Mouse (Mus musculus) ES-E14 (cell line): Measurements from ENCODE around the gene Gpx7. TPM values are rescaled to one million over a fixed set of nuclear protein-coding genes. Genes with fewer than 3 reads are reported as not detected.
A peak's percentile ranks its signal among the peaks of the same experiment; 100 is the strongest.

ENCODE experiments used
- DNase-seq: peaks from one replicate; pipeline ENCODE4 v3.0.0-alpha.2; 2013; ENCODE audit warnings: low read depth, low spot score
- H3K27ac ChIP-seq: 2 replicates; pipeline ENCODE4 v1.5.1; 2012; ENCODE audit warnings: low read depth, mild to moderate bottlenecking, low read length, moderate library complexity, mixed read lengths; ENCODE audit not compliant: poor library complexity, insufficient read depth, severe bottlenecking
- H3K36me3 ChIP-seq: 2 replicates; pipeline ENCODE4 v1.6.1; 2012; ENCODE audit warnings: mild to moderate bottlenecking, low read length, moderate library complexity, mixed read lengths; ENCODE audit not compliant: control insufficient read depth, poor library complexity, insufficient read depth, severe bottlenecking
- H3K4me1 ChIP-seq, 2 experiments: fragments of 150-350 bp in 1 of 2; sonication (generic) in 1 of 2; 2 replicates each; pipeline ENCODE4 v1.6.1; 2012; ENCODE audit warnings: low read length in 2 of 2, mild to moderate bottlenecking in 1 of 2, mixed read lengths in 1 of 2; ENCODE audit not compliant: control insufficient read depth in 2 of 2, insufficient read depth in 2 of 2, poor library complexity in 1 of 2
- H3K4me3 ChIP-seq, 2 experiments: fragments of 150-350 bp in 1 of 2; sonication (generic) in 1 of 2; 2 replicates each; pipeline ENCODE4 v1.5.1; 2012; ENCODE audit warnings: low read length in 2 of 2, low read depth in 1 of 2, mild to moderate bottlenecking in 1 of 2, mixed read lengths in 1 of 2; ENCODE audit not compliant: insufficient read depth in 1 of 2, poor library complexity in 1 of 2, severe bottlenecking in 1 of 2
- H3K9ac ChIP-seq: 2 replicates; pipeline ENCODE4 v1.6.1; 2012; ENCODE audit warnings: low read depth, mild to moderate bottlenecking, low read length, mixed read lengths; ENCODE audit not compliant: poor library complexity, insufficient read depth, severe bottlenecking
- H3K9me3 ChIP-seq: fragments of 150-350 bp; sonication (generic); 2 replicates; pipeline ENCODE4 v1.6.1; 2012; ENCODE audit warnings: low read depth, mild to moderate bottlenecking, low read length; ENCODE audit not compliant: control insufficient read depth, insufficient read depth
- CHD2 ChIP-seq: IDR thresholded peaks from 2 replicates; pipeline ENCODE4 v1.6.1; 2014; ENCODE audit warnings: mild to moderate bottlenecking, low read depth, low read length, inconsistent platforms
- HCFC1 ChIP-seq: IDR thresholded peaks from 2 replicates; pipeline ENCODE4 v1.6.1; 2012; ENCODE audit warnings: low read length, inconsistent platforms, borderline replicate concordance; ENCODE audit not compliant: insufficient read depth
- MAFK ChIP-seq: IDR thresholded peaks from 2 replicates; pipeline ENCODE4 v1.6.1; 2014; ENCODE audit warnings: mild to moderate bottlenecking, low read depth, low read length, inconsistent platforms; ENCODE audit not compliant: insufficient read depth
- ZC3H11A ChIP-seq: IDR thresholded peaks from 2 replicates; pipeline ENCODE4 v1.6.1; 2012; ENCODE audit warnings: low read depth, mild to moderate bottlenecking, inconsistent platforms, low read length, borderline replicate concordance
- ZNF384 ChIP-seq: IDR thresholded peaks from 2 replicates; pipeline ENCODE4 v1.6.1; 2012; ENCODE audit warnings: low read depth, low read length, inconsistent platforms
- in situ Hi-C, 2 experiments: fragments of 600-800 bp; cut with MboI; formaldehyde crosslinking; loops; one replicate each; pipeline ENCODE4 v1.15.1; 2025; ENCODE audit warnings: low sequenced_read_pairs in 2 of 2, inconsistent platforms in 1 of 2; ENCODE audit not compliant: unreplicated experiment in 2 of 2
- total RNA-seq: library from RNA; depleted of rRNA; stranded (reverse); fragments of 300-350 nt; gene quantifications from 2 replicates; pipeline ENCODE4 v1.2.3, GENCODE M21; 2012

Gene Gpx7
- total RNA-seq, 1 experiment, result 18.6 TPM

DNA sequence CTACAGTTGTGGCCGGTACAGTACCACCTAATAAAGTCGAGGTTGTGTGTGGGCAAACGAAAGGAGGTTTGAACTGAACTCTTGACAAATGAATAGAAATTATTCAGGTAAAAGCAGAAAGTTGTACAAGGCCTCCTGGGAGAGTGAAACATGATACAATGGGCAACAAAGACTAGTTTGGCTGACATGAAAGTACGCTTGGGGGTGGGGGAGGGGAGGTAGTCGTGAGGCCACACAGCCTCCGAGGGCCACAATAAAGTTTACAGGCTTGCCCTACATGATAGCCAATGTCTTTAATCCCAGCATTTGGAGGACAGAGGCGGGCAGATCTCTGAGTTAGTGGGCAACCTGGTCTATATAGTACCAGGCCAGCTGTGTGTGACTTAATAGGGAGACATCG, 860 bp upstream of the Gpx7 start:
- in situ Hi-C loops, result no loop called here
- Histone ChIP-seq H3K4me1 (peaks cover 4 to 9% of the 10 kb centered on the region in 2 experiments; a peak in 3 of 4 replicates), H3K27ac (no peak overlapping the region), H3K4me3 (no peak overlapping the region), H3K36me3 (no peaks in the 10 kb centered on the region; the same call in 1 of the 2 replicates), H3K9me3 (no peaks in the 10 kb centered on the region), H3K9ac (no peak overlapping the region)
- TF ChIP-seq MAFK (no peak), ZNF384 (no peak), HCFC1 (no peak), ZC3H11A (no peak), CHD2 (no peak)
- no peak for DNase-seq

DNA sequence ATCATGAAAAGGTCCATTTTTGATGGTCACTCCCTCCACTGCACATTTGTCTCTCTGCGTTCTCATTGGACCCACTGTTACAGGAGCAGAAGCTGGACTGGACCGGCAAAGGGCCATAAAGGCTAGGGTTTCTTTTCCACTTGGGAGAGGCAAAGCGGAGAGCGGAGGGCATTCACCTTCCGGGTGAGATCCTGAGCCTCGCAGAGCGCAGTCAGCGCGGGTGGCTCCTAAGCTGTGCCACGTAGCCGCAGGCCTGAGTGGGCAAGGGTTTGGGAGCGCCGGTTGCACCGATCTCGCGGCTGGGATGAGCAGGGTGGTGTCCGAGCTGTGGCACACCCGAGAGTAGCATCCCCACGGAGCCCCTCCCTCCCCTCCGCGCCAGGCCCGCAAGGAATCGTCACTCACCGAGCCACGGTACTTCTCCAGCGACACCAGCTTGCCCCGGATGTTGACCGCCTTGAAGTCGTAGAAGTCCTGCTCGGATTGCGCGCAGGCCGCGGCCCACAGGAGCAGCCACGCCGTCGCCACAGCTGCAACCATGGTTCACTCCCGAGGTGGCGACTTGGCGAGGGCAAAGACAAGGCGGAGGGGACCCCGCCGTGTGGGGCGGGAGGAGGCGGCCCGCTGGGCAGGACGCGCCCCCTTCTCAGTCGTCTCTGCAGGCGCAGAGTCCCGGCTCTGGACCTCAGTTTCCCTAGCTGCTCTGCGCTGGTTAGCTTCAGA, 462 bp downstream of the Gpx7 start:
- Histone ChIP-seq H3K4me1 (peaks cover 4 to 9% of the 10 kb centered on the region in 2 experiments; a peak in 3 of 4 replicates), H3K4me3 (peak overlapping the region; percentile 66 to 72), H3K9me3 (no peaks in the 10 kb centered on the region), H3K27ac (no peak overlapping the region), H3K36me3 (no peaks in the 10 kb centered on the region; the same call in 1 of the 2 replicates), H3K9ac (peak overlapping the region; percentile 69)
- no peak for DNase-seq
- TF ChIP-seq MAFK, result no peak
- TF ChIP-seq ZC3H11A, result no peak
- in situ Hi-C loops, result no loop called here

DNA sequence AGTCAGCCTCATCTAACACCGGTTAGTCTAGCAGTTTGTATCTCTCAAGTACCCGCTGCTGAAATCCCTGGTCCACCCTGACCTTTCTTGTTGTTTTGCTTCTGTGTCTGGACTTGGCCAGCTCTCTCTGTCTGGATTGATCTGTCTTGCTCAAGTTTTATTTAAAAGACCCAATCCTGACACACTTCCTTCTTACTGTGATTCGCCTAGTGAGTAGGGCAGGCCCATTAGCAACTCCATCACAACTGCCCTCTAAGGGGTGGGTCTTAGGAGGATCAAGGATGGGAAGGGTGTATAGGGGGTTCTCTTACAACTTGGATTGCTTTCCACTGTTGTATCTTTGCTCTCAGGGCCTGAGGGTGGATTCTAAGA, 1.0 kb downstream of the Gpx7 start:
- no peak for DNase-seq
- peak overlapping the region; percentile 66 to 72 for H3K4me3 ChIP-seq
- in situ Hi-C loops, result no loop called here

DNA sequence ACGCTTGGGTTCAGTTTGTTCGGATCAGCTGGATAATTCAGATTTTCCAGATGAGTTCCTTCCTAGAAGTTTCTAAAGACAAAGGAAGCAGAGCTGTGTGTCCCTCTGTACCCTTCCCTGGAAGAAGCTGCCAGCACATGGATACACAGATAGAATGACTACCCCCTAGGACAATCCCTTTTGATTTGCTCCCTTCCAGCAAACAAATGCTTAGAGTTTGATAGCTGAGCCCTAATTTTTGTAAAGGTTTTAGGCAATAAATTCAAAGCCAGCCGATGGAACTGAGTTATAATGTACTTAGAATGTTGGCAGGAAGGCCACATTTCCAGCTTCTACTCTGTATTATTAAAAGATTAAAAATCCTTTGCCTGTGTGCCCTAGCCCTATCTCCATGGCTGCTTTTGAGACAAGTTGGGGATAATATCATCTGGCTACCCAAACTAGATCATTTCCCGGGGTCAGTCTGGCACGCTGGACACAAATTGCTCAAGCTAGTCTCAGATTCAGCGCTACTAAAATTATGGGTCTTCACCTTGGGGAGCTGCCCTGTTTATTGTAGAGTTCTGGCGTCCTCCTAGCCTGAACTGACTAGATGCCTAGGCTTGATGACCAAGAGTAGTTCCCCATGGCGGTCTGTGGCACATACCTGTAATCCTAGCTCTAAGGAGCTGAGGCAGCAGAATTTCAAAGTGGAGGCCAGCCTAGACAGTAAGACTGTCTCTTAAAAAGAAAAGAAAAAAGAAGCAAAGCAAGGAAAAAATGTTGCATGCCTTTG, 2.7 kb downstream of the Gpx7 start:
- DNase-seq, result no peak
- TF ChIP-seq MAFK, result 0 out of 2 replicates have a peak, but pooled peaks have one; percentile 38
- TF ChIP-seq CHD2, result no peak
- Histone ChIP-seq H3K4me3 (no peak overlapping the region), H3K9ac (no peak overlapping the region), H3K27ac (no peak overlapping the region), H3K9me3 (no peaks in the 10 kb centered on the region), H3K4me1 (peaks cover 4 to 9% of the 10 kb centered on the region in 2 experiments; a peak in 3 of 4 replicates), H3K36me3 (no peaks in the 10 kb centered on the region; the same call in 1 of the 2 replicates)
- in situ Hi-C loops, result no loop called here

More for the DNA sequence above, 1.0 kb downstream of the Gpx7 start:
- Histone ChIP-seq H3K4me1 (peaks cover 4 to 9% of the 10 kb centered on the region in 2 experiments; a peak in 3 of 4 replicates), H3K9ac (peak overlapping the region; percentile 69), H3K36me3 (no peaks in the 10 kb centered on the region; the same call in 1 of the 2 replicates), H3K9me3 (no peaks in the 10 kb centered on the region), H3K27ac (no peak overlapping the region)
- TF ChIP-seq HCFC1 (no peak), CHD2 (no peak)
